Mouse (Mus musculus) ES-Bruce4 (cell line): Measurements from ENCODE around the gene Ccr6. TPM values are rescaled to one million over a fixed set of nuclear protein-coding genes. Genes with fewer than 3 reads are reported as not detected.

Experiments used
- H3K27ac ChIP-seq: 2 replicates; pipeline ENCODE4 v1.5.1; 2012; ENCODE audit warnings: low read length, inconsistent platforms; ENCODE audit not compliant: insufficient read depth
- H3K27me3 ChIP-seq: 2 replicates; pipeline ENCODE4 v1.6.1; 2012; ENCODE audit warnings: mild to moderate bottlenecking, low read length, inconsistent platforms; ENCODE audit not compliant: control insufficient read depth, poor library complexity, insufficient read depth, severe bottlenecking
- H3K36me3 ChIP-seq: 2 replicates; pipeline ENCODE4 v1.6.1; 2012; ENCODE audit warnings: inconsistent platforms, mild to moderate bottlenecking, low read length, moderate library complexity; ENCODE audit not compliant: control insufficient read depth, poor library complexity, insufficient read depth, severe bottlenecking
- H3K4me1 ChIP-seq: one replicate; pipeline ENCODE4 v1.8.1; 2011; ENCODE audit warnings: low read length; ENCODE audit not compliant: control insufficient read depth, insufficient read depth
- H3K4me3 ChIP-seq: 2 replicates; pipeline ENCODE4 v1.5.1; 2011; ENCODE audit warnings: low read depth, mild to moderate bottlenecking, low read length
- H3K9ac ChIP-seq: 2 replicates; pipeline ENCODE4 v1.6.1; 2012; ENCODE audit warnings: low read depth, mild to moderate bottlenecking, inconsistent platforms; ENCODE audit not compliant: poor library complexity, severe bottlenecking
- H3K9me3 ChIP-seq: replicated peaks from 2 replicates; pipeline ENCODE4 v1.6.1; 2012; ENCODE audit warnings: mild to moderate bottlenecking, low read length, inconsistent platforms; ENCODE audit not compliant: control insufficient read depth, poor library complexity, insufficient read depth, severe bottlenecking
- CTCF ChIP-seq: IDR thresholded peaks from one replicate; pipeline ENCODE4 v1.8.1; 2011; ENCODE audit warnings: low read depth, low read length
- EP300 ChIP-seq: IDR thresholded peaks from 2 replicates; pipeline ENCODE4 v1.6.1; 2011; ENCODE audit warnings: low read depth, low read length; ENCODE audit not compliant: insufficient read depth
- POLR2A ChIP-seq: IDR thresholded peaks from one replicate; pipeline ENCODE4 v1.8.1; 2011; ENCODE audit warnings: low read length; ENCODE audit not compliant: insufficient read depth
- polyA plus RNA-seq: library from polyadenylated mRNA; stranded (reverse); fragments of >200 nt; gene quantifications from 2 replicates; pipeline ENCODE4 v1.2.4, GENCODE M21; 2011; ENCODE audit warnings: low read depth; ENCODE audit not compliant: missing spikeins, insufficient read depth, insufficient read length

Gene Ccr6
- polyA plus RNA-seq, 1 experiment: not detected

DNA sequence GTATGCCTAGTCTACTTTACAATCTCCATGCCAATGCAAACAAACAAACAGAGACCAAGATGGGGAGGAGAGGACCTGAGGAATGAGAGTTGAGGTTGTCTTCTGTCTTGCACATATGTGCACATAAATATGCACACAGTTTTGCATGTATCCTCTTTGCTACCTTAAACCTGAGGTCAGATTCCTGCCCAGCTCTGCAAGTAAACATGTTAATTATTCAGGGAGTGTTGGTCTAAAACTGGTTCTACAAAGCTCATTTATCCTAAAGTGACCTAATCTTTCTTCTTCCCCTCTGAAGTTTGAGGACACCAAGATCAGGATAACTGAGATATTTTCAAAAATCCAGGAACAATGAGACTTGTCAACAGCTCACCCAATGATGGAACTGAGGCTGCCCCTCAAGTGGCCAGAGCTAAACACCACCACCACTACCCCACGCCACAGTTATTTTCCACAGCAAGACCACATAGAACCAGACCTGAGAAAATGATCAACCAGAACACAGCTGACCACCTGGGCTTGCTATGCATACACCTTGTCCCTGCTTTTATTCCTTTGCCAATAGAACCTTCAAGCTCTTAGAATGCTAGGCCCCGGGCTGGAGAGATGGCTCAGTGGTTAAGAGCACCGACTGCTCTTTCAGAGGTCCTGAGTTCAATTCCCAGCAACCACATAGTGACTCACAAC, 54.3 kb downstream of the Ccr6 start:
- Histone ChIP-seq H3K9ac (no peak overlapping the region), H3K27me3 (no peaks in the 10 kb centered on the region), H3K27ac (no peak overlapping the region), H3K4me3 (no peak overlapping the region), H3K36me3 (no peaks in the 10 kb centered on the region), H3K4me1 (no peaks in the 10 kb centered on the region), H3K9me3 (no peaks in the 10 kb centered on the region)
- TF ChIP-seq CTCF (no peak), POLR2A (no peak), EP300 (no peak)

DNA sequence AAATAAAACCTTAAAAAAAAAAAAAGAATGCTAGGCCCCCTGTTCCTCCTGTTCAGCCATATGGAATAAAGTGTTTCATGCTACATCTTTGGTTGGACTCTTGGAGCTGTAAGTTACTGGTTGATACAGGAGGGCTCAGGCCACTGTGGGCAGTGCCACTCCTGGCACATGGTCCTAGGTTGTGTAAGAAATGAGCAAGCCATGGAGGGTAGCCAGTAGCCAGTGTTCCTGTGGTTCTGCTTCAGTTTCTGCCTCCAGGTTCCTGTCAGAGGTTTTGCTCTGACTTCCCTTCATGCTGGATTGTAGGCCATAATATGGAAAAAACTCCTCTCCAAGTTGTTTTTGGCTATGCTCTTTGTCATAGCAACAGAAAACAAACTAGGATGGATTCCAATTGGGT, 54.9 kb downstream of the Ccr6 start:
- no peaks in the 10 kb centered on the region for H3K9me3 ChIP-seq
- H3K4me1 ChIP-seq: no peaks in the 10 kb centered on the region
- H3K27me3 ChIP-seq: no peaks in the 10 kb centered on the region
- TF ChIP-seq CTCF (no peak), EP300 (no peak), POLR2A (no peak)
- H3K9ac ChIP-seq: no peak overlapping the region
- H3K36me3 ChIP-seq: no peaks in the 10 kb centered on the region
- H3K27ac ChIP-seq: no peak overlapping the region
- no peak overlapping the region for H3K4me3 ChIP-seq

DNA sequence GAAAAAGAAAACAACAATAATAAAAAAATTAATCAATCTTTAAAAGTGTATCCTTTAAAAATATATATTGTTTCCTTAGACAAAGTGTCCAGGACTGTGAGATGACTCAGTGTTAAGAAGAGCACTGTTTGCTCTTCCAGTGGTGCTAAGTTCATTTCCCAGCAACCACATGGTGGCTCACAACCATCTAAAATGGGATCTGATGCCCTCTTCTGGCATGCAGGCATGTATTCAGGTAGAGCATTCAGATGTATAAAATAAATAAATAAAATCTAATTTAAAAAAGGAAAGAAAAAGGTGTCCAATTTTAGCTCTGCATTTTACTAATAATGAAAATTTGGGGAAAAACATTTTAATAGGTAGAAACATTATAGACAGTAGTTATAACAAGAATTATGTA, 60.0 kb downstream of the Ccr6 start:
- Histone ChIP-seq H3K27me3 (no peaks in the 10 kb centered on the region), H3K27ac (no peak overlapping the region), H3K9ac (no peak overlapping the region), H3K4me3 (no peak overlapping the region), H3K9me3 (no peaks in the 10 kb centered on the region), H3K36me3 (no peaks in the 10 kb centered on the region), H3K4me1 (no peaks in the 10 kb centered on the region)
- TF ChIP-seq EP300 (no peak), CTCF (no peak), POLR2A (no peak)

DNA sequence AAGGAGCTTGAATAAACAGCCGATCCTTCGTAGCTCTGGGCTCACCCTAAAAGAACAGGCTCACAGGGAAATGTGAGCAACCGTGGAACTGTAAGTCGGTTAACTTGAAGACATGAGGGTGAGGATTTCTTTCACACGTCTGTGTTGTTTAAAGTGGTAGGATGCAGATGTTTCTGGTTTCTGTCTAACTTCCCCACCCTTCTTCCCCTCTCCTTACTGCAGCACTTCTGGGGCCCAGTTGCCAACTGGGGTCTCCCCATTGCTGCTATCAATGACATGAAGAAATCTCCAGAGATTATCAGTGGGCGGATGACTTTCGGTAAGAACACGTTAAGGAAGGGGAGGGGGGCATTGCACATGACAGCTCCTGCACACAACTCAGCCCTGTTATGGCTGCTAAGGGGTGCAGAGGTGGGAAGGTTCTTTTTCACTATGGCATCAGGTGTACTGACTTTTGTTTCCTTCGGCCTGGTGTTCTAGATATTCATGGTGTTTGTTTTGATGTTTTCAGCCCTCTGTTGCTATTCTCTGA, 60.5 kb downstream of the Ccr6 start:
- H3K4me3 ChIP-seq: no peak overlapping the region
- TF ChIP-seq CTCF: no peak
- no peak for TF ChIP-seq EP300
- no peak for TF ChIP-seq POLR2A
- H3K36me3 ChIP-seq: no peaks in the 10 kb centered on the region
- no peaks in the 10 kb centered on the region for H3K9me3 ChIP-seq
- no peaks in the 10 kb centered on the region for H3K27me3 ChIP-seq
- no peak overlapping the region for H3K27ac ChIP-seq
- H3K9ac ChIP-seq: no peak overlapping the region
- no peaks in the 10 kb centered on the region for H3K4me1 ChIP-seq

DNA sequence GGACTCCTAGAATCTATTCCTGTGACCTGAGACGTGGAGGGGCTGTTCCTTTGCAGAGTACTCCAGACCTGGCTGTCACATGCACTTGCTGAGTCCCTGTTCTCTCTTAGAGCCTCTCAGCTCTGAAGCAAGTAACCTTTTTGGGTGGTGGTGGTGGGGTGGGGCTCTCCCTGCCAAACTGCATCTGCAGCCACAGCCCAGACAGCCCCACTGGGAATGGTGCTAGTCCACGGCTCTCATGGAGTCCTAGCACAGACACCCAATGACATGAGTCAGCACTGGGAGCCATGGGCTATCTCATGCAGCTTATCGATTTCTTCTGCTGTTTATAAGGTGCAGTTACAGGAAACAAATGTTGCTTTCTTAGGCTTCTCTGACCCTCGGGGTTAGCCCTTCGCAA, 61.9 kb downstream of the Ccr6 start:
- Histone ChIP-seq H3K27me3 (no peaks in the 10 kb centered on the region), H3K27ac (no peak overlapping the region)
- no peak for TF ChIP-seq POLR2A
- no peak for TF ChIP-seq CTCF
- TF ChIP-seq EP300: no peak

DNA sequence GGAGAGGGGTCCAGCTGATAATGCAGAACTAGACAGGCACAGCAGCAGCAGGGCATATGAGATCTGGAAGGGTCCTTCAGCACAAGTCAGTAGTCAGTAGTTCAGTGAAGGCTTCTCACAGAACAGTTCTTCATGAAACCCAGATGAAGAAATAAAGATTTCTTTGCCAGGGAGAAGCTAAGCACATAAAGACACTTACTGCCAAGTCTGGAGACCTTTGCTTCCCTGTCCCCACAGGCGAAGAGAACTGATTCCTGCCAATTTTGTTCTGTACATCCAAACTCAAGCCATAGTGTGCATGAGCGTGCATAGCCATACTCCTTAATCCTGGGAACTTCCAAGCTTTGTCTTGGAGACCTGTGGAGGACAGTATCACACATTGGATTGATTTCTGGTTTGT, 62.4 kb downstream of the Ccr6 start:
- Histone ChIP-seq H3K9me3 (no peaks in the 10 kb centered on the region), H3K27ac (no peak overlapping the region), H3K4me1 (no peaks in the 10 kb centered on the region), H3K36me3 (no peaks in the 10 kb centered on the region), H3K9ac (no peak overlapping the region), H3K4me3 (no peak overlapping the region), H3K27me3 (no peaks in the 10 kb centered on the region)
- TF ChIP-seq POLR2A (no peak), CTCF (no peak), EP300 (no peak)

More for the DNA sequence above, 61.9 kb downstream of the Ccr6 start:
- no peaks in the 10 kb centered on the region for H3K36me3 ChIP-seq
- H3K4me3 ChIP-seq: no peak overlapping the region
- no peaks in the 10 kb centered on the region for H3K4me1 ChIP-seq
- H3K9ac ChIP-seq: no peak overlapping the region
- no peaks in the 10 kb centered on the region for H3K9me3 ChIP-seq
